Mouse (Mus musculus): ENCODE results near the gene Dlgap1.

Dlgap1 gene

GRCm38 (mm10) chr17:69969021-69969815, at the start of gene Dlgap1:
Dlgap1 (plus strand) TSS chr17:69969073.
- peak; percentile 82 for DNase-seq

DNA sequence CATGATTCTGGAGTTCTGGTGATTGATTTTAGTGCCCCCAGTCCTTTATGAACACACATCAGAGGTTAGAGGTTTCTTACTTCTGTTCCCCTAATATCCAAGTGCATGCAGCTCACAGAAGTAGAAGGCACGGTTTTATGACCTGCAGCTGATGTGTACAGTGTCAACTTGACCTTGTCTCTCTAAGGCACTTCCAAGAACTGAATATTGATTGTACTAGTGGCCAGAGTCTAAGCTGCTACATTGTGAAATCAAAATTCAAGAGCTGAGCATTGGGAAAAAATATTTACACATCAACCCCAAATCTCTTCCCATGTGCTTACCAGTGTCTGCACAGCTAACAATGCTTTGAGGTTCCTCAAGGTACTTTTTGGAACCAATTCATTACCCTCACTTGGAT, 13.9 kb upstream of the Dlgap1 start:
- no peak for DNase-seq

DNA sequence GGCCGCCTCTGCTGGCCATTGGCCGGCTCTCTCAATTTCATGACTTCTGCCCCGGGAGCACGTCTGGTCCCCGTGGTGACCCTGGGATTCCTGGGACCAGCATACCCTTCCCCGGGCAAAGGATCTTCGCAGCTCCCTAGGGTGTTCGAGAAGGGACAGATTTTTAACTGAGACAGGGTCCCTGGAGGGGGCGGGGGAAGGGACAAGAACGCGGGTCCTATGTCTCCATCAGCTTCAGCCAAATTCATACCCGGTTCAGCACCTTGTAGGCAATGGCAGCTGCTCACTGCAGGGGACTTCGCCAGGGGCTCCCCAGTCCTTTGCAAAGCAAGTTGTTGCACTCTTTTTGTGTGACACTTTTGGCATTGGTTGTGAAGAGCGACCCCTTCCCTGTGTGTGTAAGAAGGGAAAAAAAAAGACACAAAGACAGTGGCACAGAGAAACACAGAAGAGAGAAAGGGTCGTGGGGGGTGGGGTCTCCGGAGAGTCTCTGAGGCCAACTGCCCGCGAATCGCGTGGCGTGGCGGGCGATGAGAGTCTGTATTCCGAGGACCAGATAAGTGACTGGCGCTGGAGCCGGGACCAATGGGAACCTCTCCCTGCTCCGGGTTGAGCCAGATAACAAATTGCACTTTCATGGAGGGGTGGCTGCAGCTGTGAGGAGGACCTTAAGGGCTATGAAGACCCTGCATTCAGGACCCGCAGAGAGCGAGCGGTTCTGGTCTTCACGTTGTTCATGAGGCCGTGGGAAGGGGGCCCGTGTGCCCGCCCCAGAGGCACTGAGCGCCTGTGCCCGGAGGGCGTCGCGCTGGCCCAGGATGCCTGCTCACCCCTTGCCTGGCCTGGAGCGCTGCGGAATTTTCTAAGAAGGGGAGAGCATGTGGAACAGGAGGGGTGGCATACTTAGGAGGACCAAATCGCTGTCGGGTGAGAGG, 1.2 kb downstream of the Dlgap1 start:
- peak; percentile 6 for DNase-seq

DNA sequence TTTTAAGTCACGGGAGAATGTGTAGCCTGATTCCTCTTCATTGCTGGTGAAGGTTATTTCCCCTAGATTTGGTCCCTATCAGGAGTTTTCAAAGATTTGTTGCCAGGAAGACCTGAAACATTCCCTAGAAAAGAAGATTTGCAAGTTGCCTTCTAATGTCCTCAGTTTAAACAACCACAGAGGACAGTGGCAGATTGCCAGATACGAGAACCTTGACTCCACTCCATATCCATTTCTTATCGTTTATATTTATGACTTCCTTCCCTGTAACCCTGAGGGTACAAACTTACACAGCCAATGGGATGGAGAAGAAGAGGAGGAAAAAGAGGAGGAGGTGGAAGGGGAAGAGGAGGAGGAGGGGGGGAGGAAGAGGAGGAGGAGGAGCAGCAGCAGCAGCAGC, 4.2 kb downstream of the Dlgap1 start:
- DNase-seq: peak; percentile 8

DNA sequence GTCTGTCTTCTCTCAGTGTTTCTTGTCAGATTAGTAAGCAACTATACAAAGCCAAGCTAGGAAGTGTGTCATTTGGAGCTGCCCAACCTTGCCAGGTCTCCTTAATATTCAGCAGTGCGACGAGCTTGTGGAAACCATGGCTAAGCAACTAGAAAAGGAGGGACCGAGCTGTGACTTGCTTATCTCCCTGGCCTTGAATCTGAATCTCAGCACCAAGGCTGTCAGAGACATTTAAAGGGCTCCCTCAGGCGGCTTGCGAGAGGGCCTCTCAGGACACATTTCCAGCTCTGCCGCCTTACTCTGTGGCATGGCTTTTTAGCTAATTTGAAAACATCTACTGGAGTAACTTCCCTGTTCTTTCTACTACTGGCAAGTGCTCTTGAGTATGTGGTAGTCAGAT, 5.1 kb downstream of the Dlgap1 start:
- DNase-seq: no peak

DNA sequence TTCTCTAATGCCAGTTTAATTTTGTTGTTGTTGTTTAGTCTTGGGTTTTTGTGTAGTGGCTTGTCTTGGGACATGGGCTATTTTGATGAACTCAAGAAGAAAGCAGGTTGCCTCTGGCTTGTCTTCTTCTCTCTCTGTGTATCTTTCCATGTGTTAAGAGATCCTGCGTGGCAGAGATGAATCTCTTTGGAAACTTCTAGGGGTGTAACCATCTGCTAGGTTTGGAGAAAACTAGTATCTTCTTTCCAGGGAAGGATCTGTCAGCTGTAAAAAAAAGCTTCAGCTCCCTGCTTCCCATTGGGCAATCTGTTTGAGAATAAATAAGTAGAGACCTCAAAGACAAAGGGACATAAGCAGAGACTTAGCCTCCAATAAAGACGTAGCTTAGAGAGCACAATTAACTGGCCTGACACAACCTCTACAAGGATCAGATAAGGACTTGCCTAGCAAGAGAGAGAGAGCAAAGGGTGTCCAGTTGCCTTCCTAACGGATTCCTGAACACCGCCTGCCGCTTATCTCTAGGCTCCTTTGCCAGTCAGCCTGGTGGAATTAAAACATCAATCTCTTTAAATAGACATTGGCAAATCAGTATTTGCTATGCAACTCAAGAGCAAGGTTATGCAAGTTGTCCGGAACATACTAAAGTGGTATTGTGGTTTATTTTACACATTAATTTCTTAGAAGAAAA, 13.5 kb downstream of the Dlgap1 start:
- no peak for DNase-seq

GRCm38 (mm10) chr17:69996406-69996805, 27.5 kb downstream of the Dlgap1 start:
- no peak for DNase-seq

GRCm38 (mm10) chr17:70002026-70002425, 33.2 kb downstream of the Dlgap1 start:
- no peak for DNase-seq

DNA sequence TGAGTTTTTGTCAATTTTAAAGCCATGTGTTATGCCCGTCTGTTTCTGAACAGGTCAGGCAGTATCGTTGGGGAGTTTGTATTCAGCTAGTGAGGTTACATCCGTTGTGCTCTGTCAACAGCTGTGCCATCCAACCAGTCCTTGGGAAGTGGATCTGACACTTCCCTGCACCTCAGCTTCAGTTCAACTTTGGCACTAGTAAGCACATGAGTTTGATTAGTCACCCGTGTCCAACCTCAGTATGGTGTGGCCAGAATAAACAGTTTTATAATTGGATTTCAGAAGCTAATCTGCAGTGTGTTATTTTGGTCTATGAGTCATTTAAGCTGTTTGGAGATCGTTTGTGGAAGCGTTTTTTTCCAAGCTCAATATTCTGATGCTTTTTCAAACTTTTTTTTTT, 35.8 kb downstream of the Dlgap1 start:
- DNase-seq: no peak

DNA sequence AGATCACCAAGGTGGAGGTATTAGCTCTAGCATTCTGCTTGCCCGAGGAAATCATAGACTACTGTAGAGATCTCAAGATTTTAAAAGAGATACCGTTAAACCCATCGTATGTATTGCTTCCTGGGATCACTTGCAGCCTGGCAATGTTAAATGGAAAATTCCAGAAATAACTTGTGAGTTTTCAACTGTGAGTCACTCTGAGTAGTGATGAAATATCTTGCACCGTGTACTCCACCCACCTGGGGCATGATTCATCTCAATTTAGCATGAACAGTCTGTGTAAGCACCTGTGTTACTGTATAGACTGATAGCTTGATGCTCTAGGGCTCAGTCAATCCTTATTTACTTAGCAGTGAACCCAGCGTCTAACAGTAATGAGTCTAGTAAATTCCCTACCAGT, 38.7 kb downstream of the Dlgap1 start:
- DNase-seq: no peak

- DNase-seq: no peak
These were observed 47.6 kb downstream of the Dlgap1 start for GRCm38 (mm10) chr17:70016511-70016910.

DNA sequence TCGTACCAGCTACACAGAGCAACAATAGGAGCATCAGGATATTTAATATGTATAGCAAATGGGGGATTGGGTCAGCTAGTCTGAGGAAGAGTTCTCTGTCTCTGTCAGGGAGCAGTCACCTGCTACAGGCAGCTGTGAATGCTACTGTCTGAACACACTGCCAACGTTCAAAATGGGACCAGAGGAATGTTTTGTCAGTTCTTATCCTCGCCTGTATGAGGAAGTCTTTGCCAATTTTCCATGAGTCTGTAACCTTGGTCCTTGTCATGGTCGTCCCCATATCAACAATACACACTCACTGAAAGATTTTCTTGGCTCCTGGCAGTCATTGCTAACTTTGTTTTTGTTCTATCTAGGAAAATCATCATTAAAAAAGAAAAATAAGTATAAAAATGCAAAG, 51.5 kb downstream of the Dlgap1 start:
- DNase-seq: no peak

DNA sequence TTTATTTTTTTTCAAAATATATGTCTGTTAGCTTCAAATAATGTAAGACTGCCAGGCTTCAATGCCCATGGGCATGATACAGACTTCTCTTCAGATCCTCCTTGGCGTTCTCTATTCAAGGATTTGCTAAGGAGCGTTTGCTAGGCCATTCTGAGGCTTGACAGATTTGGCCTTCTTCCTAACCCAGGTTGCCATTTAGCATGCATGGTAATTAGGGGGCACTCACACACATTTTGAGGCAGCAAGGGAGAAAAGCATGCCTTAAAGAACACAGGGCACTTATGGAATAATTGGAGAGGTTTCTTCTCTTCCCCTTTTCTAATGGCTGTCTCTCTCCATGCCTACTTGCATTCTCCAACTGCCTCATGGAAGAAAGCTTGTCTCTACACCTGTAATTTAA, 53.7 kb downstream of the Dlgap1 start:
- DNase-seq: no peak

GRCm38 (mm10) chr17:70034862-70035261, 66.0 kb downstream of the Dlgap1 start:
- DNase-seq: peak; percentile 25

DNA sequence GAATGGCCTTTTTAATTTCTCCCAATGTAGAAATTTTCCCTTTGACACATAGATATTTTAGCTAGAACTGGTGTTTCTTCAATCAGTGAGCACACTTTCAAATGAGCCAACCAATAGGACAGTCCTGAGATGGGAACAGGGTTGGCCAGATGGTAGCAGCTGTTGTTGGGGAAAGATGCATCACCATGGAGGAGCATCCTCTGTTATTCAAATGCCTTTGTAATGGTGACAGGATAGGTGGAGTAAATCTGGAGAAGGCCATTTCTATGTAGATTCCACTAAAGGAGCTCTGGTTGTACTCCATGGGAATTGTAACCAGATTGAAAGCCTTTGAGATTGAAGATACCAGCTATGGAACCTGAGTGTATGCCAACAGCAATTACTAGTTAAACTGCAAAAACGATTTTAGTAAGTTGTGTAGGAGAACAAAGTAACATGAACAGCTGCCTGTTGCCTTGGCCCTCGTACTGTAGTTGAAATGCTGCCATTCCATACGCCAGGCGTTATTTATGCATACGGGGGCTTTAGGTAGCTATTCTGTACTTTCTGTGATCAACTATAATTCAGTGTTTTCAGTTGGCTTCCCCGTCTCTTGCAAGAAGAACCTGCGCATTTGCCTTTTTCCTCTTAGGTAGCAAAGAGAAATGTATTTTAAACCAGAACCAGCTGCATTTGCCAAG, 72.0 kb downstream of the Dlgap1 start:
- peak; percentile 40 for DNase-seq

- DNase-seq: no peak
These were observed 99.4 kb downstream of the Dlgap1 start for GRCm38 (mm10) chr17:70068281-70068680.

- DNase-seq: no peak
These were observed 103.2 kb downstream of the Dlgap1 start for GRCm38 (mm10) chr17:70072066-70072465.

DNA sequence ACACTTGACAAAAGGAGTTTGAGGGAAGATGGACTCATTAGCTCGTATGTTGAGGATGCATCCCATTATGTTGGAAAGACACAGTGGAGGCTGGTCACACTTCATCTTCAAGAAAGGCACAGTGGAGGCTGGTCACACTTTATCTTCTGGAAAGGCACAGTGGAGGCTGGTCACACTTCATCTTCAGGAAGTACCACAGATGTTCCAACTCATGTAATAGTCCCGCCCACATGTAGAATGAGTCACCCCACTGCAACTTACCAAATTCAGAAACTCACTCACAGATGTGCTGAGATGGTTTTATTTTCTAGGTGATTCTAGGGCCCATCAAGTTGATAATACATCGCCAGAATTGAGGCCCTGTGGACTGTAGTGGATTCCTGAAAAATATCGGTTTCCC, 119.3 kb downstream of the Dlgap1 start:
- no peak for DNase-seq

- no peak for DNase-seq
These were observed 121.9 kb downstream of the Dlgap1 start for GRCm38 (mm10) chr17:70090737-70091136.

DNA sequence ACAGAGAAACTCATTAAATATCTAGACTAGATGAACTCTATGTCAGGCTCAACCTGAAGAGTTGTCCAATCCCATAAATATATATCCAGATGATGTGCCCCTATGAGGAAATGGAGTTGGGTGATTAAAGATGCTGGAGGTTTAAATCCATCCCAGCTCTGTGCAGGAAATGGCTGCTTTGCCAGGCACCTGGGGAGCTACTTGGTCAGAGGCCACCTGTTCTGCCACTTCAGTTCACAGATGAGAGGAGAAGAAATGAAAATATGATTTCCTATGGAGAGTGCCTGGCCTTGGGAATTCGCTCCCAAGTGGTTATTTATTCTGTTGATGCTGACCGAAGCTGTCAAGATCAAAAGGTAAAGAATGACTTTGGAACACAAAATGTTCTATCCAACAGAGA, 160.3 kb downstream of the Dlgap1 start:
- no peak for DNase-seq

- DNase-seq: no peak
These were observed 201.0 kb downstream of the Dlgap1 start for GRCm38 (mm10) chr17:70169831-70170230.

DNA sequence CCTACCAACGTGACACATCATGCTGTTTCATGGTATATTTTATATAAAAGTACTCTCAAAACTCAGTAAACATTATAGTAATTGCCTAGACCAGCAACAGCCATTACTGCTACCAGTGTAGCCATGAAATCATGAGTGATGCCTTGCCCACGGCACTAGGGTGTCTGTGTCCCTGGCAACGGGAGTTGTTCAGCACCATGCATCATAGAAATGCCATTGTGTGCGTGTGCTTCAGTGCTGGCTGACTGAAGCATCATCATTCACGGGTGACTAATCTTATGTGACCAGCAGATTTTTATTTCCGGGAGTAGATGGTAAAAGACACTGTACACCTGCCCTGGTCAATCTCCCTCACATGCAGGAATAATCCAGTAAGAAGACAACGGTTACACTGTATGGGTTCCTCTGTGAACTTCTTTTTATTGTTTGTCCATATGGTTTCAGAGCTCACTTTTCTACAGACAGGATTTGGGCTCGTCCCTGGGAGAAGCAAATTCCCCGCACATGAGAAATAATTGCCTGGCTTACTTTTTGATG, 203.7 kb downstream of the Dlgap1 start:
- no peak for DNase-seq
